Mouse (Mus musculus) midbrain, embryonic 13.5 days (tissue): Measurements from ENCODE around the gene Gab3. TPM values are rescaled to one million over a fixed set of nuclear protein-coding genes. Genes with fewer than 3 reads are reported as not detected.
"Not testable (repeated sequence)": the region's sequence is repeated elsewhere in the genome, so short reads cannot be mapped to it uniquely, and the experiment has no call there.

ENCODE experiments used
- ATAC-seq: fragments of 200-750 bp; cut with Nextera tagmentation; 2 replicates; pipeline ENCODE4 v1.8.0; 2017; ENCODE audit warnings: mild to moderate bottlenecking, moderate TSS enrichment, moderate library complexity
- H3K27ac ChIP-seq: fragments of 300-500 bp; sonication (generic); 2 replicates; pipeline ENCODE4 v1.5.1; 2015; ENCODE audit warnings: inconsistent platforms, mild to moderate bottlenecking, moderate library complexity
- H3K27me3 ChIP-seq: fragments of 300-500 bp; sonication (generic); 2 replicates; pipeline ENCODE4 v1.6.1; 2015; ENCODE audit warnings: mild to moderate bottlenecking, inconsistent platforms
- H3K36me3 ChIP-seq: fragments of 300-500 bp; sonication (generic); 2 replicates; pipeline ENCODE4 v1.6.1; 2015; ENCODE audit warnings: mild to moderate bottlenecking, inconsistent platforms
- H3K4me1 ChIP-seq: fragments of 300-500 bp; sonication (generic); replicated peaks from 2 replicates; pipeline ENCODE4 v1.6.1; 2015; ENCODE audit warnings: inconsistent platforms
- H3K4me2 ChIP-seq: fragments of 300-500 bp; sonication (generic); replicated peaks from 2 replicates; pipeline ENCODE4 v1.6.1; 2015; ENCODE audit warnings: moderate library complexity, mild to moderate bottlenecking, inconsistent platforms
- H3K4me3 ChIP-seq: fragments of 300-500 bp; sonication (generic); replicated peaks from 2 replicates; pipeline ENCODE4 v1.5.1; 2015; ENCODE audit warnings: mild to moderate bottlenecking, inconsistent platforms
- H3K9ac ChIP-seq: fragments of 300-500 bp; sonication (generic); replicated peaks from 2 replicates; pipeline ENCODE4 v1.6.1; 2015; ENCODE audit warnings: mild to moderate bottlenecking, inconsistent platforms
- H3K9me3 ChIP-seq: fragments of 300-500 bp; sonication (generic); 2 replicates; pipeline ENCODE4 v1.6.1; 2016; ENCODE audit warnings: mild to moderate bottlenecking, inconsistent platforms
- WGBS: fragments of 180-500 bp; shearing (Covaris S2); methylation state at CpG from one replicate; pipeline ENCODE4 v1.1.7; 2015; 5-methylcytosine and 5-hydroxymethylcytosine counted together
- polyA plus RNA-seq: library from polyadenylated mRNA; unstranded; fragments of >200 nt; fragmentation: Nextera tagmentation; extraction: Ambion mirVana; gene quantifications from 2 replicates; pipeline ENCODE4 v1.2.1, GENCODE M21; 2015

Gab3 gene
- polyA plus RNA-seq, 1 experiment from 2014 or later: 1.7 TPM

DNA sequence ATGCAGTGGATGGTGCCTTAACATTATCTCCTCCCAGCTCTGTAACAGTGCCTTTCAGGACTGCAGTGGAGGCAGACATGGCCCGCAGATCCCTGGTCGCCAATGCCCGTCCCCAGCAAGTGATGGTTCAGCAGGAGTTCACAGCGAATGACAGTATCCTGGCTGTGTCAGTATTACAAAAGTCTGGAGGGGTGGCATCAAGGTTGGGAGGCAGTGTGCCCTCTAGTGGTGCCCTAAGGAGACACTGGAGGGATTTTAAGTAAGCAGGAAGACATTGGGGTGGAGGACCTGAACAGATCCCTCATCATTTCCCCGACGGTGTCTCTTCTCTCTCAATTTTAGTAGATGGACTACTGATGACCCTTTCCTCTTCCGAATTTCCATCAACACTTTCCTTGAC, 126.1 kb downstream of the Gab3 start:
- H3K36me3 ChIP-seq, ATAC-seq, H3K27ac ChIP-seq, H3K27me3 ChIP-seq, H3K4me1 ChIP-seq, H3K4me3 ChIP-seq, H3K4me2 ChIP-seq, H3K9ac ChIP-seq, H3K9me3 ChIP-seq: not testable (repeated sequence)
- 80% methylated on average over 7 of the region's 7 CpGs for WGBS

Other genes starting within 250 kb of the Gab3 start
- 0.06 and 0.12 TPM in 2 replicates for gene Gm5936, start 248.3 kb downstream of the Gab3 start, polyA plus RNA-seq
- gene Dkc1, start 10.4 kb upstream of the Gab3 start, polyA plus RNA-seq: 84.7 and 101 TPM in 2 replicates
- gene Mpp1, start 45.6 kb upstream of the Gab3 start, polyA plus RNA-seq: 16.1 and 18.5 TPM in 2 replicates
- gene Smim9, start 78.3 kb upstream of the Gab3 start, polyA plus RNA-seq: not detected in 2 replicates